Mouse (Mus musculus): ENCODE measurements around the gene Mrgprd. TPM values are rescaled to one million over a fixed set of nuclear protein-coding genes. Genes with fewer than 3 reads are reported as not detected.

The Mrgprd gene
- not detected for total RNA-seq (2021)
- long read RNA-seq = 0 reads

GRCm38 (mm10) chr7:145314785-145315411 is at the start of gene Mrgprd:
Gene Mrgprd, plus strand, starts transcription at chr7:145314835.
- DNase-seq (ENCODE audit: low spot score in 2 of 2) = no peak

- DNase-seq (ENCODE audit: low spot score in 2 of 2) = no peak
Measured at GRCm38 (mm10) chr7:145266011-145266410, 48.6 kb upstream of the Mrgprd start.

GRCm38 (mm10) chr7:145268890-145269289 is 45.7 kb upstream of the Mrgprd start:
- no peak for DNase-seq (ENCODE audit: low spot score in 2 of 2)

- DNase-seq (ENCODE audit: low spot score in 2 of 2) = no peak
Measured at GRCm38 (mm10) chr7:145270955-145271354, 43.7 kb upstream of the Mrgprd start.

GRCm38 (mm10) chr7:145275488-145275887 is 39.1 kb upstream of the Mrgprd start:
- no peak for DNase-seq (ENCODE audit: low spot score in 2 of 2)

- no peak for DNase-seq (ENCODE audit: low spot score in 2 of 2)
Measured at GRCm38 (mm10) chr7:145281396-145281795, 33.2 kb upstream of the Mrgprd start.

GRCm38 (mm10) chr7:145283041-145283440 is 31.6 kb upstream of the Mrgprd start:
- DNase-seq (ENCODE audit: low spot score in 2 of 2) = no peak

GRCm38 (mm10) chr7:145283487-145284187 is 31.0 kb upstream of the Mrgprd start, which contains the start of gene Tpcn2:
Gene Tpcn2, minus strand, starts transcription at chr7:145284011.
- peak; percentile 91 to 94 for DNase-seq (ENCODE audit: low spot score in 2 of 2)

- DNase-seq (ENCODE audit: low spot score in 2 of 2) = no peak
Measured at GRCm38 (mm10) chr7:145284293-145284692, 30.3 kb upstream of the Mrgprd start.

GRCm38 (mm10) chr7:145285476-145285875 is 29.2 kb upstream of the Mrgprd start:
- no peak for DNase-seq (ENCODE audit: low spot score in 2 of 2)

GRCm38 (mm10) chr7:145287410-145287809 is 27.2 kb upstream of the Mrgprd start:
- no peak for DNase-seq (ENCODE audit: low spot score in 2 of 2)

GRCm38 (mm10) chr7:145289302-145289701 is 25.3 kb upstream of the Mrgprd start:
- DNase-seq (ENCODE audit: low spot score in 2 of 2) = peak in 1 of 2 experiments; percentile 42

GRCm38 (mm10) chr7:145291847-145292246 is 22.8 kb upstream of the Mrgprd start:
- DNase-seq (ENCODE audit: low spot score in 2 of 2) = no peak

- no peak for DNase-seq (ENCODE audit: low spot score in 2 of 2)
Measured at GRCm38 (mm10) chr7:145292726-145293125, 21.9 kb upstream of the Mrgprd start.

GRCm38 (mm10) chr7:145293859-145294258 is 20.8 kb upstream of the Mrgprd start:
- no peak for DNase-seq (ENCODE audit: low spot score in 2 of 2)

GRCm38 (mm10) chr7:145298666-145299490 is 15.8 kb upstream of the Mrgprd start:
- no peak for DNase-seq (ENCODE audit: low spot score in 2 of 2)

- DNase-seq (ENCODE audit: low spot score in 2 of 2) = peak in 1 of 2 experiments; percentile 33
Measured at GRCm38 (mm10) chr7:145299562-145300320, 14.9 kb upstream of the Mrgprd start.

- peak in 1 of 2 experiments; percentile 26 for DNase-seq (ENCODE audit: low spot score in 2 of 2)
Measured at GRCm38 (mm10) chr7:145300321-145301007, 14.2 kb upstream of the Mrgprd start, which contains the start of gene Mrgprf. Gene Mrgprf, plus strand, starts transcription at chr7:145300828.

GRCm38 (mm10) chr7:145301008-145301340 is 13.7 kb upstream of the Mrgprd start:
- no peak for DNase-seq (ENCODE audit: low spot score in 2 of 2)

GRCm38 (mm10) chr7:145301341-145302005 is 13.2 kb upstream of the Mrgprd start:
- DNase-seq (ENCODE audit: low spot score in 2 of 2) = no peak
